Mouse (Mus musculus): ENCODE data around the gene Sars.

Sars gene

DNA sequence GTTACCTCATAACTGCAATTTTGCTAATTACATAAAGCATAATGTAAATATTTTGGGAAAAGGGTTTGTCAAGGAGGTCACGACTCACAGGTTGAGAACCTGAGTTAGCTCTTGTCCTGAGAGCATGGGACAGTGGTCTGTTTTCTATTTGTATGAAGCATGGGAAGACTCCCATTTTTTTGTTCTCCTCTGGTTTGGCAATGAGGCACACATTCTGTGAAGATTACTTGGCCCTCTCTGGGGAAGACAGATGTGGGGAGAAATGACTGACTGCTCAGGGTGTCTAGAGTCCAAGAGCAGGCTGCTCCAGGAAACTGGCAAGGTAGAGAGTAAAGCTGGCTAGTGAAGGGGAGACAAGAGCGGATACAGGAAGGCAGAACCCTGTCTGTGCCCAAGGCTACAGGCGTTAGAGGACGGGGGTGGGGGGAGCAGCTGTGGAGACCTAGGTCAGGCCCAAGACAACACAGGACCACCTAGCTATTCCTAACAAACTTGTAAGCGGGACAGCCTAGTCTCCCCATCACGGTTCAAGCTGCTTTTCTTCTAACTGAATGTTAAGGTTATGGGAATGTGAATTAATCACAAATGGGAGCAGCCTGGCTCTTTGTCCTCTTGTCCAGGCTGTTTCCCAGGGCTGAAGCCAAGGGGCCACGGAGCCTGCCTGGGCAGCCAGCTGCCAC, 19.9 kb downstream of the Sars start:
- DNase-seq (ENCODE audit: extremely low read depth, low read depth) = no peak

DNA sequence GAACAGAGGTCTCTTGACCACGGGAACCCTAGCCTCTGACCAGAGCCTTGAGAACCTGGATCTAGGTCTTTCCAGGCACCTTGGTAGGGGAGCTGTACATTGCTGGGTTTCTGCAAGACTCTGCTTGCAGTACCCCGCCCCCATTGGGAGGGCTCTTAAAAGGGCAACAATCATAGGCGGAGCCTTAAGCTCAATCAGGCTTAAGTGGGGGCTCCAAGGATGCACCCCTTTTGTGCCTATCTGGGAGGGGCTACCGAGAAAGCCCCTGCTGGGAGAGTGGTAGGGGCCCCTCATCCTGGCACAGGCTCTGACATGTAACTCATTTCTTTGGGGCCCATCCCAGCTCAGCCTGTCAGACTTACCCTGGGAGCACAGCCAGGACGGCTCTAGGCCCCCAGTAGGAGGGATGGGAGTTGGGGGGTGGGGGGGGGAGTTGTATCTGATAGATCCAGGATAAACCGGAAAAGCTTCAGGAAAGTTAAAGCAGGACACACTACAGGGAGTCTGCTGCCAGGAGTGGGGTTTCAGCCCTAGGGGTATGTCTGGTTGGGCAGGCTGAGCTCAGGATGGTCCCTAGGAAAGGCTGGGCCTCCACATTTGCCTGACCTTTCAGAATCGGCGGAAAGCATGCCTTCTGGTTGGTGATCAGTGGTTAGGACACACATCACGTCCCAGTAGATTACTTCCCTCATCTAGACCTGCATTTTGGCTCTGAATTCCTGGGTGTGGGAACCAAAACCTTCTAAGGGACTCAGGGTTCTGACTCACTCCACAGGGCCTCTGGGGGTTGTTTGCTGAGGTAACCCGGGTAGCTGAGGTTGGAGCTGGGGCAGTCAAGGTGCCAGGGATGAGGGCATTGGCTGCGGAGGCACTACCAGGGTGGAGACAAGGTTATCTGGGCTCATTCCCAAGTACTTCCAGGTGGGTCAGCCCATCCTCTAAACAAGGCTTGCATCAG, 20.9 kb downstream of the Sars start:
- DNase-seq (ENCODE audit: extremely low read depth, low read depth) = no peak

DNA sequence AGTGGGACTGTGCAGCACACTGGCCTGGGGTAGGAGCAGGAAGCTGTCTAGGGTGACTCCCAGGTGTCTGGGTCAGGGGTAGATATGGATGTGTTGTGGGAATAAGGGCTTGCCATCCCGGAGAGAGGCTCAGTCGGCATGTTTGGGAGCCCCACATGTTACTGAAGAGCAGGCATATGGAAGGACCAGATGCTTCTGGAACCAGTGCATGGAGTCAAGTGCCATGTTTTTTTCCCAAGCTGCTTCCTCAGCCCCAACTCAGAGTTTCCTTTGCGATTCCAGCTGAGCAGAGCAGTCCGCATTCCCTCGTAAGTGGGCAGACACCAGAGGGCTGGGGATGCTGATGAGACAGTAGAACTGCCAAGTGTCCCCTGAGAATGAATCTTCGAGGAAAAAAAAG, 22.0 kb downstream of the Sars start:
- DNase-seq (ENCODE audit: extremely low read depth, low read depth) = no peak

DNA sequence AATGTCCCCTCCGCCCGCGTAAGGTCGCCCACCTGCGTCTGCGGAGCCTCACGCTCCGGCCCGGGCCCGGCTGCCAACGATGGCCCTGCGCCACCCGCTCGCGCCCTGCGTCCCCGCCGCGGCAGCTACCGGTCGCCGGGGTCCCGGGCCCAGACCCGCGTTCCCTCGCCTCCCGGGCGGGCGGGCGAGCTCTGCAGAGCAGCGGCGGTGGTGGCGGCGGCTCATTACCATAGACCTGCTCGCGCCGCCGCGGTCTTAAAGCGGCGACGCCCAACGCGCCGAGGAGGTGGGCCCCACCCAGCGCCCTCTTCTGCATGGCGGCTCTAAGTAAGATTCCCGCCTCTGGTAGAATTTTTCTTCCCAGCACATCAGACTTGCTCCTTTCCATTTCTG, 29.2 kb downstream of the Sars start:
- DNase-seq (ENCODE audit: extremely low read depth, low read depth) = no peak

DNA sequence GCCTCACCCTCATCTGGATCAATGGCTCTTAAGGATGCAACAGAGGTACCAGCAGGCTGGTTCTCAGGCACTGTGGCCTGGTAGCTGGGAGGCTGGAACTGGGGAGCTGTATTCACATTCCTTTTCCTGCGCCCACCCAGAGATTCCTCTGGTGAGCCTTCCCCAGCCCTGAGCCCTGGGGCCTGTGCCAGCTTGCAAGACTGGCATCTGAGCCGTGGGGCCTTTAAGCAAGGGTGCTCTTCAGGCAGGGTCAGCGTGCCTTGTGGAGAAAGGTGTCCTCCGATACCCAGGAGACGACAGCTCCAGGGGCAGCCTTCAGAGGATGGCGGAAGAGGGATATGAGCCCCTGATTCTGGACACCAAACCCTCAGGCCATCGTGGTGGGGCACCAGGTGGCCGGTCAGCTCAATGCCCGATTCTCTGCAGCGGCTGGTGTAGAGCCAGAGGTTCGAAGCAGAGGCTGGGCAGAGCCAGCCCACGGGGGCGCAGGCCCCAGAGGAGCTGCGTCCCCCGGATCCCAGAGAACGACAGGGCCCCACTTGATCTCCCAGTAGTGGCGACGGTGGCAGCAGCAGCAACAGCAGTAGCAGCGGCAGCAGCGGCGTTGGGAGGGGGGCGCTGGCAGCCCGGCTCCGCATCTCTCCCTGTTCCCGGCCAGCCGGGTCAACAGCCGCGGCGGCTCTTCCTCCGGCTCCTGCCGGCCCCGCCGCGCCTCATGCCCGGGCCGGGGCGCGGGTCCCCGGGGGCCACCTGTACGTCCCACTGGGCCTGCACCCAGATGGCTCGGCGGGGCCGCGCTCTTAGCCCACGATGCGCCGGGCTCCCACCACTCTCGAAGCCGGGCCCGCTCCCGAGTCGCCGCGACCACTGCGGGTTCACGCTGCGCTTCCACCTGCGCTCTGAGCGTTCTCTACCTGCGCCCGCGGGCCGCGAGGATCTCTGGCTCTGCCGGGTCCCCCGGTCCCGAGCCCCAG, 29.9 kb downstream of the Sars start, which contains the start of gene Celsr2:
Gene Celsr2, minus strand, starts transcription at position 696 of the 974 bp plus-strand sequence.
- DNase-seq (ENCODE audit: extremely low read depth, low read depth) = no peak

DNA sequence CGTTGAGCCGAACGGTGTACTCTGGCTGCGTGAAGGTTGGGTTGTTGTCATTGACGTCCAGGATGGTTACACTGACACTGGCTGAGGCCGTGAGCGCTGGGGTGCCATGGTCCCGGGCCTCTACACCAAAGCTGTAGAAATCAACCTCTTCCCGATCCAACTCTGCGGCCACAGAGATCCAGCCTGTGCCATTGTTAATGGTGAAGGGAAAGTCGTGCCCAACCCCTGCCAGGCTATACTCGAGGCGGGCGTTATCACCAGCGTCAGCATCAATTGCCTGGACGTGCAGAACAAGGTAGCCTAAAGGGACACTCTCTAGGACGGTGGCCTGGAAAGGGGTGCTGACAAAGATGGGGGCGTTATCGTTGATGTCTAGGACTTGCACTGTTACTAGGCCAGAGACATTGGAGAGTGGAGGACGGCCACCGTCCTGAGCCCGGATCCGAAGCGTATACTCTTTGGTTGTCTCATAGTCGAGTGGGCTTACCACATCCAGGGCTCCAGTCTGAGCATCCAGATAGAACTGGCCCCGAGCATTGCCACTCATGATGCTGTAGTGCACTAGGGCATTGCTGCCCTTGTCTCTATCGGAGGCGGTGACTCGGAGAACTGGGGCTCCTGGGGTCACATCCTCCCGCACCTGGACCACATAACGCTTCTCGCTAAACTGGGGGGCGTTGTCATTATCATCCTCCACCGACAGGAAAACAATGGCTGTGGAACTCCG, 31.2 kb downstream of the Sars start:
- no peak for DNase-seq (ENCODE audit: extremely low read depth, low read depth)

DNA sequence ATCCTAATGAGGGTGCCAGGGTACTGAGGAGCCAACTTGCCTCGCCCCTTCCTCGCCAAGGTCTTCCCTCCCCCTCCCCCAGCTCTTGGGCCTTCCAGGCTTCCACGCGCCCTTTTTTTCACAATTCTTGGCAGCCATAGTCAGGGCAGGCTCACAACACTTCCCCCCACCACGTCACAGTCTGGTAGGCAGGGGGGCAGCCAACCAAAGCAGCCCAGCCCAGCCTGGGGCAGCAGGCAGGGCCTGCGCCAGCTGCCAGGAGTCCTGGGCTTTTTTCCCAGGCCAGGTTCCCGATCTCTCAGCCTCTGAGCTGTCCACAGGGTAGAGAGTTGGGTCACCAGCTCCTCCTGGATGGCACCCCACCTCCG, 33.3 kb downstream of the Sars start:
- no peak for DNase-seq (ENCODE audit: extremely low read depth, low read depth)

DNA sequence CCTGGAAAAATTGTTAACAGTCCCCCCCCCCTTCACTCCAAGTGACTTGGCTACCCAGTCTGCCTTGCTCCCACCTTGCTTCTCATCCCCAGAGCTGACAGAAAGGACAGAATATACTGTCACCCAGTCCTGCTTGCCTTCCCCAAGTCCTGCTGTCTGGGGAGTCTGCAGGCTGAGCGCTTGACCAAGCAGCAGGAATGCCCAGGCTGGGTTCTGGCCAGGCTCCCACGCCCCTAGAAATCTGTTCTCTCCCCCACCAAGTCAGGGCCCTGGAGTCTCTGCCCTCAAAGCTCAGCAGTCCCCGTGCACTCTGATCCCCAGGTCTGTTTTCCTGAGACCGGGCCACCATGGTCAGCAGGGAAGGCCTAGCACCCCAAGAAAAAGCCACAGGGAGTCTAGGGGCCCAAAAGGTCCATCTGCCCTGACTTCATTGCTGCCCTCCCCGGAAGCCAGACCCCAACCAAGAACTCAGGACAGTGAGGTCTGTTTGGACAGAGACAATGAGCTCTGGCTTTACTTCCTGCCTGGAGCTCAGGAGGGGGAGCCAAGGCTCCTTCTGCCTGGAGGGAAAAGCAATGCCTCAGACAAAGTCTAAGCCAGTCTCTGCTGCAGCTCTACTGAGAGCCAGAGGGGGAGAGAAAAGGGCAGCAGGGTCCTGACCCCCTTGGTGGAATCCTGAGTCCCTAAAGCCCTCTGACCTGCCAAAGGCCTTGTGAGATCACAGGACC, 33.8 kb downstream of the Sars start:
- DNase-seq (ENCODE audit: extremely low read depth, low read depth) = no peak

DNA sequence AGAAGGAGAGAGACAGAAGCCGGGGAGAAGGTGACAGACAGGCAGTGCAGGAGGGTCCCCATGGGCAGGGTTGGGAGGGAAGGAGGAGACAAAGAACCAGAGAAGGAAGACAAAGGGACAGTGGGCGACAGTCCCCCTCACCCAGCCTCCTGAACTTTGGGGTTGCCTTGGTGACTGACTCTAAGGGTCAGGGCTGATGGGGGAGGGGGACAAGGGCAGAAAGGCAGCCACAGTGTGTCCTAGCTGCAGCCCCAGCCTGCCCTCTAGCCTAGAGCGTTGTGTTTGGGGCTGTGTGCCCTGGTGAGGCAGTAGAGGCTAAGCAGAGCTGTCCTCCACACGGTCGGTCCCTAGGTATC, 34.7 kb downstream of the Sars start:
- DNase-seq (ENCODE audit: extremely low read depth, low read depth) = no peak

DNA sequence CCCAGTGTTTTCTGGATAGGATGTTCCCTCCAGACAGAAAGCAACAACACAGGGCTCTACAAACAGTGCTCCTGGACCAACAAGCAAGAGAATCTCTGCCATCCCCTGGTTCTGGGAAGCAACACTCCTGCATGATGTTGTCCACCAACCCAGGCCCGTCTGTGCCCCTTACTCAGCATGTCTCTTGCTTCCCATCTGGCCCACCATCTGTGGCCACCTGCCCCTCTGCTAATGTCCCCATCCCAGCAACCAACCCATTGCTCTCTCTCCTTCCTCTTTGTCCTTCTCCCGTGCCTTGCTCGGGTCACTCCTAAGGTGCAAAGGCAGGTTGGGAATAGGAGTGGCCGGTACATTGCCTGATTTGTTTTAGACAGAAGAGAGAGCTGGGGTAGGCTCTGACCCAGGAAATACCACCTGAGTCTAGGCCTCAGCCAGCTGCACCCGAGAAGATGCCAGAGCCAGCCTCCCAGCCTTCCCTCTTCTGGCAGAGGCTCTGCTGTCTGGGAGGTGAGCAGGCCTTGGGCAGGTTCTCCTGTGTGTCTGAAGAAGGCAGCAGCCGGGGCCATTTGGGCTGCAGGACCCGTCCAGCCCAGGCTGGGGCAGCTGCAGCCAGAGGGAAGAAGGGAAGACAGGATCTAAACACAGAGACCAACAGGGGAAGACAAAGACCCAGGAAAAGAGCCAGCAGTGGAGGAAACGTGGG, 35.2 kb downstream of the Sars start:
- no peak for DNase-seq (ENCODE audit: extremely low read depth, low read depth)

DNA sequence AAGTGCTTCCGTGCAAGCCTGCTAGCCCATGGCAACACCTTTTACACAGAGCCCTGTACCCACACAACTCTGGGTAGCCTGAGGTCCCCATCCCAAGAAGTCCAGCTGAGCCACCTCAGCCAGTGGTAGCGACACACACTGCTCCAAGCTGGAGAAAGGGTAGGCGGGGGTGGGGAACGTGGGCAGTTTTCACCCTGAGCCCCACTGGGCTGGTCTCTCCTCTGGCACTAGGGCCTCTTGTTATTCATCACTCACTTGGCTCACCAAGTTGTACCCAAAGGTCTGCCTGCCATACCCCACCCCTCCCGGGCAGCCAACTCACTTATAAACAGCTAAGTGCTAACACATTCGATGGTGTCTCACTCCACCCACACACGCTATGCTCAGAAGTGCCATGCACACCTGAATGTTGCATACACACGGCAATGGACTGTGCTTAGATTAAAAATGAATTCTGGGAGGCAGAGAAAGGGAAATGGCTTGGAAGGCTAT, 36.4 kb downstream of the Sars start:
- no peak for DNase-seq (ENCODE audit: extremely low read depth, low read depth)

DNA sequence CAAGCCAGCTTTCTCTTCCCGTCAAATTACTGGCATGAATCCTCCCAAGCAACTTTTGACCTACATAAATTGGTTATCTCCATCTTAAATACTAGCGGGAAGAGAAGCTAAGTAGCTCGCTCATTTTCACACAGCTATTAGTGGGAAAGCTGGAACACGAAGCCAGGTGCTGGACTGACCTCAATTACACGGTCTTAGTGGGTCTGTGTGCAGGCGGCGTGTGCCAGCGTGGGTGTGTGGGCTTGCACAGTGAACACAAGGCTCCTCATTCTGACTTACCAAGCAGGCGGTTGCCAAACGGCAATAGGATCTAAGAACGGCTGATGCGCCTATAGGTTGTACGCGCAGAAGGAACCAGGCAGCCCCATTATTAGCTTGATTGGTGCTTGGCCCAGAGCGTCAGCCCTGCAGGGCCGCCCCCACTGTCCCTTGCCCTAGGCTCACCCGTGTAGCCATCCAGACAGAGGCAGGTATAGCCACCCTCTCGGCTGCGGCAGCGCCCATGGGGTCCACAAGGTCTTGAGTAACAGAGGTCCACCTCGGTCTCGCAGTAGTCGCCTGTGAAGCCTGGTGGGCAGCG, 38.6 kb downstream of the Sars start:
- no peak for DNase-seq (ENCODE audit: extremely low read depth, low read depth)

DNA sequence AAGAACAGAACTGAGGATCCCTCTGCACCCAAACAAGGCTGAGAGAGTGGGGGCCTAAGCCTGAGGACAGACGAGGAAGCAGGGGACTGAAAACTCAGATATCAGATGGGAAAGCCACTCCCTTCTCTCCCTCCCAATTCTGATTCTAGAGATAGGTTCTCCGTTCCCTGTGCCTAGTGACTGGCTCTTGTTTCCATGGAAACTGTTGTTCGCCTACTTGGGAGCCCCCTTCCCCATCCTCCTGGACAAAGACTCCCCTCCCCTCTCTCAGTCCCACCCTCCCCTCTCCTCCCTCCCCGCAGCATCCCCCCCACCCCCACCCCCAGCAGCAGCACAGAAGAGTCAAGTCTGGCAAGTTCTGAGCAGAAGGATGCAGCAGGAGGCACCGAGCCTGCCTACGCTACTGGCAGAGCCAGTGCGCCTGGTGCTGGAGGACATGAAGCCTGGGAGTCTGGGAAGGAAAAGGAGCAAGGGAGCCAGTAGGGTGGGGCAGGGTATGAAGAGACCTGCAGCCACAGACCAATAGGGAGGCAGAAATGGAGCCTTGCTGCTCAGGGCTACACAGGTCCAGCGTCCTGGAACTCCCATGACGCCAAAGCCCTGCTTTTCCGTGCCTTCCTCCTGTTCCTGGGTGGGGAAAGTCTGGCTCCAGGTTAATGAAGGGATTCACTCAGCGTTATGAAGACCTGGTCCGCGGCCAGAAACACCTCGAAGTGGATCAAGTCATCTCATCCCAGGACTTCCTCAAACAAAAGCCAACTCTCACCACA, 39.3 kb downstream of the Sars start:
- no peak for DNase-seq (ENCODE audit: extremely low read depth, low read depth)

DNA sequence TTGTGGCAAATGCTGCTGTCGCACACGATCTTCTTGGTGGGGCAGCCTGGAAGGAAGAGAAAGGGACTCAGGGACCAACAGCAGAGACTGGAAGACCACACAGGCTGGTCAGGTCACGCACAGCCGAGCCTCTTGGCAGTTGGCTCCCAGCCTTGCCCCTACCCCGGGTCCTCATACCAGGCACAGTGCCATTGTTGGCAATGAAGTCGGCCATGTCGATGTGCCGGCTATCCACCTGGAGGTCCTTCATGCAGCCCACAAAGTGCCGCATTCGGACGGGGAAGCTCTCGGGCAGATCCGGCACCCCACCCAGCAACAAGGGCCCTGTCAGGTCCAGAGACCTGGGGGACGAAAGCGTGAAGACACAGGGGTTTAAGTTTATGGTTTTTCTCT, 42.5 kb downstream of the Sars start:
- no peak for DNase-seq (ENCODE audit: extremely low read depth, low read depth)

DNA sequence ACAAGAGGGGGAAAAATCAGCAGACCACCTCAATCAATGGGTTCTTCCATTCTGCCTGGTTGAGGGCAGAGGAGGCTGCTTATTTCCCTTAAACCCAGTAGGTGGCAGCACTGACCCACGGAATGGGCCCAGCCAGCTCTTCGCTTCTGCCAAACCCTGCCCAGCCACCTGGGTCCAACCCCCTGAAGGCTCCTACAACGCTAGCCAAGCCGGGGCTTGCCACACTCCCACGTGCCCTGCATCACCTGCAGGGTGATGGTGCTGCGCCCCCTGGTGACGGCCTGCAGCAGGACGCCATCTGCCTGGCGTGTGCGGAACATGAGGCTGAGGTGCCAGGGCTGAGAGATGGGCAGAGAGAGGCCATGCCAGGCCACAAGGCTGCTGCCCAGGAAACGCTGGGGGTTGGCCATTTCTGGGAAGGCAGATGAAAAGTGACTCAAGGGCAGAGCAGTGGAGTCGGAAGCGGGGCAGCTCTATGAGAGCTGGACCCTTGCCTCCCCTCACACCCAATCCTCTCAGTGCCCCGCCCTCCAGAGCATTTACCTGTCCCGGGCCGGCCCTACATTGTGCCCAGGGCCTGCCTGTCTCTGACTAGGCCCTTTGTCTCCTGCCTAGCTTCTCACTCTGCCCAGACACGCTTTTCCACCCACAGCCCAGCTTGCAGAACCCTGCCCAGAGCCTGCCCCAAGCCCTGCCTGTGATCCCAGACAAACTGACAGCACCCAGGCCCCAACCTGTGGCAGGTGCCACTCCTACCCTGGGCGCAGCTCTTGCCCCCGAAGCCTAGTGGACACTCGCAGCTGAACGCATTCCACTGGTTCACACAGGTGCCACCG, 43.1 kb downstream of the Sars start:
- peak; percentile 76 for DNase-seq (ENCODE audit: extremely low read depth, low read depth)

DNA sequence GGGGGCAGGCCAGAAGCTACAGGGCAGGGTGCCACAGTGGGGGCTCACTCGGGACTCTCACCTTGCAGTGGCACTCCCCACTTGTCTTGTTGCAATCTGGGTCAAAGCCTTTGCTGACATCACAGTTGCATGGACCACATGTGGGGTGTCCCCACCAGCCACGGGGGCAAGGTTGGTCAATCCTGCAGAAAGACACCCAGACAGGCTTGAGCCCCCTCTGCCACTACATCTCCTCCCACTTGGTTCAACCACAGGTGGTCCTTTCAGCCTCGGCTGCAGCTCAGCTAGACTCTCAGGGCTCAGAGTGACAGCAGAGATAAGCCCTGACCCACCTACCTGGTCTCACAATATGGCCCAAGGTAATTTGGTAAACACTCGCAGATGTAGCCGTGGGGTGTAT, 44.6 kb downstream of the Sars start:
- DNase-seq (ENCODE audit: extremely low read depth, low read depth) = no peak

DNA sequence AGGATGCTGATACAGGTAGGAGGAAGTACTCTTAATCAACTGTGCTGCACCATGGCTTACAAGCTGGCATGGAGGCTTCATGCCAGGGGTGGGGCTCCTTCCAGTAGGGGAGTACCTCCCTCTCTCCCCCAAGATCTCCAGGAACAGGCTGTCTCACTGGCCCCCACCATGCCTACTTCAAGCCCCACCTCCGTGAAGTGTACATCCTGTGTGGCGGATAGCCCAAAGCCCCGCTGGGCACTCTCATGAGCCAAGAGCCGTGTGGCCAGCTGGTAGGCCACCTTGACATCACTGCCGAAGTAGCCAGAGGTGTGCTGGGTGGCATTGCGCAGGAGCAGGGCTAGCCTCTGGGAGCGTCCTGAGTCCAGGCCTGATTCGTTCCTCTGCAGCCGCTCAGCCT, 46.7 kb downstream of the Sars start:
- DNase-seq (ENCODE audit: extremely low read depth, low read depth) = no peak

DNA sequence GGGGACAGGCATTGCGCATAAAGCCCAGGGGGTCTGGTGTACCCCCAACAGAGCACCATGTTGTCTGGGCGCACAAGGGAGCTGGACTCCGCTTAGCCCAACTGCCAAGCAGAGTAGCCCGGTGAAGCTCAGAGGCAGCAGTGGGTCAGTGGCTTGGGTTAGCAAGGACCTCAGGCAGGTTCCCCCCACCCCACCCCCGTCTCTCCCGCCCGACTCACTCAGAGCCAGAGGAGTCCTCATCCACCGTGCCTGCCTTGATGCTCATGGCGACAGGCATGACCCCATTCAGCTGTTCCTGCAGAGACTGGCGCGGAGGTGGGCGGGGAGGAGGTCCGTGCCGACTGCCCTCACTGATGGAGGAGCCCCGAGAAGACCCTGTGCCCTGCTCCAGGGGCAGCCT, 52.2 kb downstream of the Sars start:
- no peak for DNase-seq (ENCODE audit: extremely low read depth, low read depth)

All from MEL-GATA-1-ER (cell line).